In genomic region chr15:94216703-94217102, GRCm38 (mm10) we compare ENCODE assay signal across 18 mouse cellular contexts.
A peak's percentile ranks its signal among the peaks of the same experiment; 100 is the strongest.
DNase-seq lines count a peak whose midpoint lies in the region; ATAC-seq and TF ChIP-seq lines count a peak whose summit lies in the region.
"Had no signal": no experiment of that assay in that cellular context is flagged by ENCODE, and none has a peak within 500 bp of the region (broad histone marks: within the 10 kb centered on the region; RNA-seq: fewer than 3 reads in every experiment).

No protein-coding gene starts in this region.

- no peaks in the 10 kb centered on the region for H3K27me3 ChIP-seq in lung, postnatal 0 days (replicated peaks; ENCODE audit: insufficient read depth, low read length)
- H3K27me3 ChIP-seq: CH12.LX, Patski had no signal

- peaks cover 9% of the 10 kb centered on the region; the same call in 1 of the 2 replicates for H3K4me1 ChIP-seq in lung, postnatal 0 days (ENCODE audit: insufficient read depth, low read depth, low read length)

- H3K9me3 ChIP-seq in lung, postnatal 0 days (ENCODE audit: low read length): no peaks in the 10 kb centered on the region

- no peak overlapping the region for H3K4me2 ChIP-seq in lung, postnatal 0 days (replicated peaks; ENCODE audit: low read depth, low read length)

- no peak overlapping the region for H3K9ac ChIP-seq in lung, postnatal 0 days (replicated peaks; ENCODE audit: low read depth)

- no peak for TF ChIP-seq EP300 in lung, postnatal 0 days (IDR thresholded peaks at IDR 0.05)

- no peak overlapping the region for H3K27ac ChIP-seq in lung, postnatal 0 days (ENCODE audit: low read length)

- DNase-seq in lung, postnatal 0 days (ENCODE audit: low spot score): peak; percentile 79
- DNase-seq in lung, postnatal 10 days: no peak
- DNase-seq: adrenal gland, adult 2 months; adrenal gland, adult 8-10 months; adrenal gland, postnatal 10 days; adrenal gland, postnatal 14 days; adrenal gland, postnatal 25 days; adrenal gland, postnatal 36 days; B cell, adult 2 months; cerebellum, adult 11 months; cerebellum, adult 11-12 months; cerebellum, adult 18-20 months; cerebellum, adult 2 months had no signal

- ATAC-seq in lung, postnatal 0 days: peak; percentile 75
- ATAC-seq: activated CD4-positive, CD25-positive, alpha-beta regulatory T cell, adult 4 months; CD4-positive, CD25-positive, alpha-beta regulatory T cell, adult 4 months; Patski had no signal

- no peak for TF ChIP-seq CTCF in lung, postnatal 0 days (IDR thresholded peaks at IDR 0.05)

- WGBS in lung, postnatal 0 days: 68% methylated on average over 2 of the region's 2 CpGs

- H3K4me3 ChIP-seq in lung, postnatal 0 days (ENCODE audit: low read depth, low read length): no peak overlapping the region

- H3K36me3 ChIP-seq in lung, postnatal 0 days (ENCODE audit: insufficient read depth, low read length): no peaks in the 10 kb centered on the region
- H3K36me3 ChIP-seq: G1E had no signal
